Mouse (Mus musculus): ENCODE measurements at regions not wholly inside any gene's neighbourhood (a gene's known extent, or its start where the extent isn't known, plus 50 kb on each side); places are given as distances from the start of the nearest gene placed in this dataset.

DNA sequence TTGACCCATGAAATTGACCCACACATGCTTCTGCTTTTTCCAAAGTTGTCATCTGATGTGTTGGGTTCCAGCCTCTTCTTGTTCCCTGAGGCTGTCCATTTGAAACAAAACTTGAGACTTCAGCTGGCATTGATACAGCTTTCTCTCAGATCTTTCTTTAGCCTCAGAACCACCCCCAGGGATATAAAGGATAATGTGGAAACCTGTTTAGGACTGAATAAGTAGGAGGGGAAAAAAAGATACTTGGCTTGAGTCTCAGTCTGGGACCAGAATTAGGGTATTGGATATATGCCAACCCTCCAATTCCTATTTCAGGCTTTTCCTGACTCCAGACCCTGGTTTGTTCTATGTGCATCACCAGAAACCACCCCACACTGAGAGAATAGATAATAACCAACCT is 579.7 kb upstream of the Camk1g start:
- Histone ChIP-seq H3K4me3 (ENCODE audit: low read depth, low read length) (no peak overlapping the region), H3K9ac (ENCODE audit: low read depth, low read length) (no peak overlapping the region), H3K4me1 (replicated peaks; ENCODE audit: control insufficient read depth, insufficient read depth, low read length) (no peaks in the 10 kb centered on the region), H3K27ac (ENCODE audit: low read depth, low read length) (no peak overlapping the region), H3K27me3 (replicated peaks; ENCODE audit: control insufficient read depth, insufficient read depth, low read length) (no peaks in the 10 kb centered on the region), H3K4me2 (replicated peaks; ENCODE audit: low read depth) (no peak overlapping the region), H3K9me3 (ENCODE audit: control insufficient read depth) (no peaks in the 10 kb centered on the region), H3K36me3 (ENCODE audit: control insufficient read depth, insufficient read depth) (no peaks in the 10 kb centered on the region)
- ATAC-seq: no peak
- TF ChIP-seq CTCF (IDR thresholded peaks at IDR 0.05; ENCODE audit: low read depth): no peak

DNA sequence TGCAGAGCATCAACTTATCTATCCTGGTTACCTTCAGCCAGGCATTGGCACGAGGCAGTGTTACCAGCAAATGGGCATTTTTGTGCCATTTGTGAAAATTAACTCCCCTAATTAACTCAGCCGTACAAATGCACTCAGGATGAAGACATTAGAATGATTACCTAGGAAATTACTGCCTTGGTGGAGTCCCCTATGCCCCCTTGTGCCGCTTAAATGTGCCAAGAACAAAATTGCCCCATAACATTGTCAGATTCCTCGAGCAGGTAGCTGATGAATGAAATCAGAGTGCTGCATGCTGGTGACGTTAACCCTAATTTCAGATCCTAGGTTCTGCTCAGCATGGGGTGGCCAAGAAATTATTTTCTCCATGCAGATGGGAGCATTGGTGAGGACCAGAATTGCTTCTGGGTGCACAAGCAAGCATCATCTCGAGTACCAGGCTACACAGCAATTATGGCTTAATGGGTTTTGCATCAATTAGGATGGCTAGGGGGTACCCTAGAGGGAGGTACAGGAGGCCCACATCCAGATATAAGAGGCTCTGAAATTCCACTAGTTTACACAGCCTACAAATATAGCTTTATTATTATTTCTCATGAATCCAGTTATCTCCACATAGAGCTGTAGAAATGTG is 577.0 kb upstream of the Camk1g start:
- Histone ChIP-seq H3K4me3 (ENCODE audit: low read depth, low read length) (no peak overlapping the region), H3K4me2 (replicated peaks; ENCODE audit: low read depth) (no peak overlapping the region), H3K4me1 (replicated peaks; ENCODE audit: control insufficient read depth, insufficient read depth, low read length) (no peaks in the 10 kb centered on the region), H3K27ac (ENCODE audit: low read depth, low read length) (no peak overlapping the region), H3K36me3 (ENCODE audit: control insufficient read depth, insufficient read depth) (no peaks in the 10 kb centered on the region), H3K27me3 (replicated peaks; ENCODE audit: control insufficient read depth, insufficient read depth, low read length) (no peaks in the 10 kb centered on the region), H3K9me3 (ENCODE audit: control insufficient read depth) (no peaks in the 10 kb centered on the region), H3K9ac (ENCODE audit: low read depth, low read length) (no peak overlapping the region)
- 75% methylated on average over 6 of the region's 6 CpGs for WGBS
- ATAC-seq: no peak
- TF ChIP-seq CTCF (IDR thresholded peaks at IDR 0.05; ENCODE audit: low read depth): no peak

DNA sequence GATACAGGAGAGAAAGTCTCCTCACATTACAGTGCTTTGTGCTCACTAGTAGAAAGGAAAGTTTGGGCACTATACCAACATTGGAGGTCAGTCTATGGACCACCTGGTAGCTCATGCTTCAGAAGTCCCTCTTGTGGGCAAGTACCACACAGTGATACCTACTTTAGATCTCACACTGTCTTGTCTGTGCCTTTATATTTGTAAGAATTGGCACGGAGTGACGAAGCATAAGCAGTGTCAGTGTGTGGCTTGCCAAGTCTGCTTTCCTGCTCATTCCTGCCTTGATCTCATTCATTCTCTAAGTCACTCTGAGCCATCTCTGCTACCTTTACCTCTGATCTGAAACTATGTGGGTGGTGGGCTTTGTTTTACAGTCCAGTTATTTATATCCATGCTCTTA is 565.9 kb upstream of the Camk1g start:
- WGBS: 89% methylated on average over 2 of the region's 2 CpGs
- ATAC-seq: no peak
- H3K4me1 ChIP-seq (replicated peaks; ENCODE audit: control insufficient read depth, insufficient read depth, low read length): no peaks in the 10 kb centered on the region

DNA sequence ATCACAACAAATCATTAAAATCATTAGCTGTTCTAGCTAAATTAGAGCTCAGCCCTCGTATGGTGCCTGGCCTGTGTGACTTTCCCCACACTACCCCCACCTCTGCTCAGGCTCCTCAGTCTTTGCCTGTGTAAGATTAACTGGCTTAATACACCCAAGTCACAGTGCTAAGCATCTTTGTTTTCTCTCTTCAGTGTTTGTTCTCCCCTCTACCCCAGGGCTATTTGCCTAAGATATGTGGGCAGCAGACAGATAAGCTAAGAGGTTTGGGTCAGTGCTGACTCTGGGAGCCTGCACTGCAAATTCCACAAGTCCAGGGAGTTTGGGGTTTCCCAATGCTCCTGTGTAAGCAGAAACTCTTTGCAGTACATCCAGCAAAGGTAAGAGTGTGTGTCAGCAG is 564.2 kb upstream of the Camk1g start:
- TF ChIP-seq CTCF (IDR thresholded peaks at IDR 0.05; ENCODE audit: low read depth): no peak
- Histone ChIP-seq H3K4me3 (ENCODE audit: low read depth, low read length) (no peak overlapping the region), H3K4me2 (replicated peaks; ENCODE audit: low read depth) (no peak overlapping the region), H3K27ac (ENCODE audit: low read depth, low read length) (no peak overlapping the region), H3K27me3 (replicated peaks; ENCODE audit: control insufficient read depth, insufficient read depth, low read length) (no peaks in the 10 kb centered on the region), H3K9me3 (ENCODE audit: control insufficient read depth) (no peaks in the 10 kb centered on the region), H3K9ac (ENCODE audit: low read depth, low read length) (no peak overlapping the region), H3K4me1 (replicated peaks; ENCODE audit: control insufficient read depth, insufficient read depth, low read length) (no peaks in the 10 kb centered on the region), H3K36me3 (ENCODE audit: control insufficient read depth, insufficient read depth) (no peaks in the 10 kb centered on the region)
- ATAC-seq: no peak
- 38% methylated on average over 1 of the region's 1 CpGs for WGBS

More for the DNA sequence above, 565.9 kb upstream of the Camk1g start:
- no peaks in the 10 kb centered on the region for H3K27me3 ChIP-seq (replicated peaks; ENCODE audit: control insufficient read depth, insufficient read depth, low read length)
- no peaks in the 10 kb centered on the region for H3K9me3 ChIP-seq (ENCODE audit: control insufficient read depth)
- H3K4me3 ChIP-seq (ENCODE audit: low read depth, low read length): no peak overlapping the region
- no peak overlapping the region for H3K4me2 ChIP-seq (replicated peaks; ENCODE audit: low read depth)
- no peak for TF ChIP-seq CTCF (IDR thresholded peaks at IDR 0.05; ENCODE audit: low read depth)
- H3K36me3 ChIP-seq (ENCODE audit: control insufficient read depth, insufficient read depth): no peaks in the 10 kb centered on the region
- H3K27ac ChIP-seq (ENCODE audit: low read depth, low read length): no peak overlapping the region
- H3K9ac ChIP-seq (ENCODE audit: low read depth, low read length): no peak overlapping the region

DNA sequence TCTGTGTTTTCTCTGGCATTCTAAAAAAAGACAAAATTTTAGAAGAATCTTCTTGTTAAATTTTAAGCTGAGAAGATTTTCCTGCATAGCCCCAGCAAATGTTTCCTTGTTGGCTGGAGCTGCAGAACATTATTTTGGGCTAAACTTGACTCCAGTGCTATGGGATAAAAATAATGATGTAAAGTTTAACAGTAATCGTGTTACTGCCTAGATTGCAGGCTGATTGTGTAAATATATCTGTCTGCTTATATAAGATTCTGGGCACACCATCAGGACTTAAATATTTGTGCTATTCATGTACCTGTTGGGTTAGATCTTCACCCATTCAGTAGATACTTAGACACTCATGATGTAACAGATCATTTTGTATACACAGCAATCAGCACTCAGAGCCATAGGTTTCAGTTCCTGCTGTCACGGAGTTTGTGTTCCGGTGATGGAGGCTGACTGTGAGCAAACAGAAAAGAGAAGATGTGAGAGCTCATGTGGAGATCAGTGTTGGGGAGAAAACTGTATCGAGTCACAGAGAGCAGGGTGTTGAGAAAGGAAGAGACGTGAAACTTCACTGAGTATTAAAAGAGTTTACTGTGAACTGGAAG is 561.1 kb upstream of the Camk1g start:
- Histone ChIP-seq H3K4me1 (replicated peaks; ENCODE audit: control insufficient read depth, insufficient read depth, low read length) (no peaks in the 10 kb centered on the region), H3K27ac (ENCODE audit: low read depth, low read length) (no peak overlapping the region), H3K4me2 (replicated peaks; ENCODE audit: low read depth) (no peak overlapping the region), H3K4me3 (ENCODE audit: low read depth, low read length) (no peak overlapping the region), H3K9ac (ENCODE audit: low read depth, low read length) (no peak overlapping the region), H3K36me3 (ENCODE audit: control insufficient read depth, insufficient read depth) (no peaks in the 10 kb centered on the region), H3K9me3 (ENCODE audit: control insufficient read depth) (no peaks in the 10 kb centered on the region), H3K27me3 (replicated peaks; ENCODE audit: control insufficient read depth, insufficient read depth, low read length) (no peaks in the 10 kb centered on the region)
- no peak for TF ChIP-seq CTCF (IDR thresholded peaks at IDR 0.05; ENCODE audit: low read depth)
- no peak for ATAC-seq
- 57% methylated on average over 5 of the region's 5 CpGs for WGBS

DNA sequence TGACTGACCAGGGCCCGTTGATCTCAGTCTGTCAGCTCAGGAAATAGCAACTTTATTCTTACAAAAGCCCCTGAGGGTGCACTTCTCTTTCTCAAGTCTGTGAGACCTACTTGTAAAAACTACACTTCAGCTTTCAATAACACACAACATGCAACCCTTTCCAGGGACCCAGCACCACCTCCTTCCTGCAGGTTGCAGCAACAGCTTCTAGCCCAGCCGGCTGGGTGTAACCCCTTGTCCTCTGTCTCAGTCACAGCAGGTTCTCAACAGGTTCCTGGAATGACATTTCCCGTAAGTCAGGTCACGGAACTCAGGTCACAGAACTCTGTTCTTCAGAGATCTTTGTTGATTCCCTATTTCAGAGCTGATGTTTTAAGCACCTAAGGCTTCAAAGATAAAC is 558.5 kb upstream of the Camk1g start:
- Histone ChIP-seq H3K4me2 (replicated peaks; ENCODE audit: low read depth) (no peak overlapping the region), H3K4me1 (replicated peaks; ENCODE audit: control insufficient read depth, insufficient read depth, low read length) (no peaks in the 10 kb centered on the region), H3K9me3 (ENCODE audit: control insufficient read depth) (no peaks in the 10 kb centered on the region), H3K36me3 (ENCODE audit: control insufficient read depth, insufficient read depth) (no peaks in the 10 kb centered on the region), H3K9ac (ENCODE audit: low read depth, low read length) (no peak overlapping the region), H3K27me3 (replicated peaks; ENCODE audit: control insufficient read depth, insufficient read depth, low read length) (no peaks in the 10 kb centered on the region), H3K27ac (ENCODE audit: low read depth, low read length) (no peak overlapping the region), H3K4me3 (ENCODE audit: low read depth, low read length) (no peak overlapping the region)
- TF ChIP-seq CTCF (IDR thresholded peaks at IDR 0.05; ENCODE audit: low read depth): no peak
- no peak for ATAC-seq
- 66% methylated on average over 4 of the region's 4 CpGs for whole genome bisulfite sequencing

All from intestine, postnatal 0 days (tissue).